Mouse (Mus musculus): ENCODE data around the gene Epb41l3.

- TF ChIP-seq EP300 (IDR thresholded peaks at IDR 0.05; ENCODE audit: low read depth): no peak
- TF ChIP-seq CTCF (IDR thresholded peaks at IDR 0.05; ENCODE audit: low read depth): no peak
Measured at GRCm38 (mm10) chr17:69162731-69163130, 87.2 kb downstream of the Epb41l3 start.
